Mouse (Mus musculus) layer of hippocampus, adult 18-20 months (tissue): ENCODE measurements around the gene Rad54l2. TPM values are rescaled to one million over a fixed set of nuclear protein-coding genes. Genes with fewer than 3 reads are reported as not detected.

Experiments used
- DNase-seq, 2 experiments: peaks; one replicate each; pipeline ENCODE4 v3.0.0; 2022; ENCODE audit warnings: low spot score in 2 of 2
- total RNA-seq, 2 experiments: library from RNA; stranded (reverse); gene quantifications; 2 replicates each; pipeline ENCODE4 v1.2.3; 2021

Gene Rad54l2
- total RNA-seq, 2 experiments from 2014 or later: 15.4 to 16.6 TPM

DNA sequence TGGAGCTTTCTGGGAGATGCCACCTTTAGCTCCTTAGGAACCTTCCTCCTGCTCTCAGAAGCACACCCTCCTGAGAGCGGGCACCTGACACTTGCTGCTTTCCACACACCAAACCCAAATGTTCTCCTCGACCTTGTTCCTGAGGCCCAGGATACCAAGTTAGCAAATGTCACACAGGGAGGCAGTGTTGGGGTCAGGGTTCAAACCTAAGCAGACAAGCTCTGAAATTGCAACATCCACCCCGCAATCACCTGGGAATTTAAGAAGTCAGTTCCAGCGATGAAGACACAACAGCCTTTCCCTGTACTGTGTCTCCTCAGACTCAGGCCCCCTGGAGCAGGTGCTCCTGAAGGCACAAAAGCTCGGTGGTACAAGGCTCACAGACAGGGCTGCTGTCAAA, 111.3 kb downstream of the Rad54l2 start:
- DNase-seq: no peak

GRCm38 (mm10) chr9:106676571-106676970, 112.4 kb downstream of the Rad54l2 start:
- DNase-seq: no peak

- peak in 1 of 2 experiments; percentile 54 for DNase-seq
These were observed 113.0 kb downstream of the Rad54l2 start for GRCm38 (mm10) chr9:106675965-106676364.

GRCm38 (mm10) chr9:106675480-106675879, 113.5 kb downstream of the Rad54l2 start:
- peak; percentile 68 to 93 for DNase-seq

GRCm38 (mm10) chr9:106673860-106674259, 115.1 kb downstream of the Rad54l2 start:
- no peak for DNase-seq

GRCm38 (mm10) chr9:106664856-106665255, 124.1 kb downstream of the Rad54l2 start:
- no peak for DNase-seq

GRCm38 (mm10) chr9:106664433-106664832, 124.6 kb downstream of the Rad54l2 start:
- peak; percentile 73 to 81 for DNase-seq

GRCm38 (mm10) chr9:106663200-106663599, 125.8 kb downstream of the Rad54l2 start:
- DNase-seq: no peak

DNA sequence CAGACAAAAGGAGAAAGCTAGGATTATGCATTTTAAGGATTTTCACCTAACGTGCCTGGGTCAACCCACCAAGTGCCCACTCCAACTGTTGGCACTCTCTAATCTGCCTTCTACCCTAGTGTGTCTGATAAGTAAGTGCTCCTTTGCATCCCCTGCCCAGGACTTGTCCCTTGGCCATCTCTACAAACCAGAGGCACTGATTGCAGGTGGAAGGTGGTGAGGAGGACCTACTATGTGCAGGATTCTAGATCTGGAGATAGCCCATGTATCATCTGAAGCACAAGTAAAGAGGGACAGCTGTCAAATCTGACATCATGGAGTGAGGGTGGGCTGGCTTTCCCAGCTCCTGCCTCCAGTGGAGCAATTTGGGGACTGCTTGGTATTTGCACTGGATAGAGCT, 129.1 kb downstream of the Rad54l2 start:
- DNase-seq: no peak

DNA sequence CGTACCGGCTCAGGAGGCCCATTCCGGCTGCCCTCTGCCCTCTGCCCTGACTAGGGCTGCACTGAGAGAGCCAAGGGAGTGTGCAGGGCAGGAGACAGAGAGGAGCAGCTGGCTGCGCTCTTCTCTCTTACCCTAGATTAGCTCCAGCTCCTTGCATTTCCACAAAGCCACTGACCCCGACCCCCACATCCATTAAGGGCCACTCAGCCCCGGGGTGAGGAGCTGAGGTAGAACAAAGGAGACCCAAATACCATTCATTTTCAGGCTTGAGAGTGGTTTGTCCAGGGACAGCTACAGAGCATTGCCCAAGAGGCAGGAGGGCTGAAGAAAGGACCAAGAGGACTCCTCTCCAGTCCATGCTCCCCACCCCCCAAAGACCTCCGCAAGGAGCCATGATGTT, 129.6 kb downstream of the Rad54l2 start:
- DNase-seq: no peak

GRCm38 (mm10) chr9:106657592-106657991, 131.4 kb downstream of the Rad54l2 start:
- DNase-seq: peak in 1 of 2 experiments; percentile 21

- DNase-seq: no peak
These were observed 132.2 kb downstream of the Rad54l2 start for GRCm38 (mm10) chr9:106656820-106657219.

DNA sequence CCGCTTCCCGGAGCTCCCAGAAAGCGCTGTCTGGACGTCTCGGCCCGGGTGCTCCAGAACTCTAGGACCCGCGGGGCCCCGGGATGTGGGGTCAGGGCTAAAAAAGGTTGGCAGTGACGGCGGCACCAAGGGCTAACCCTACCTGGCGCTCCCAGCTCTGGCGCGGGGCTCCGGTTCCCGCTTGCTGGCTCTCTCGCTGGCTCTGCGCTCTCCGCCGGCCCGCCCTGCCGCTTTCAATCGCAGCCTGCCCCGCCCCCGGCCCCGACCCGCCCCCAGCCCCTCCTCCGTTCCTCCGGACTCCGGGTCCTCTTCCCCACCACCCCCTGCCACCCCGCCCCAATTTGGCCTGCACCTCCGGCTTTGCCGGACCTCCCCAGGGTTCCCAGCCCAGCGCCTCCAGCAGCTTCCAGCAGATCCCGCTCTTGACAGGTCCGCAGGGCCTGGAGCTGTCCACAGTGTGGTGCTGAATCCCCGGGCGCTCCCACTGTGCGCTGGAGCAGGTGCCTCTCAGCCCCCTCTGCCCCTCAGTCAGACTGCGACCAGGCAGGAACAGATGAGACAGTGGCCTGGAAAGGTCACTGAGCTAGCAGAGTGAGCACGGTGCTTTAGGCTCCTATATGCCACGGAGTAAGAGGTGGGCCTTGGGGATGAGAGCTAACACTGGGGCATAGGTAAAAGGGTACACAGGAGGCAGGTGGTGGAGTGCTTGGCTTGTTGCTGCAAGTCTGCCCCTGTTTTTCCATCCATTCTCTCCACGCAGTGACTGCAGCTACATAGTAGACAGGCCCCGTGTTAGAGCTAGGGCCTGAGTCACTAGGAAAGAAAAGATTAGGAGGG, 132.9 kb downstream of the Rad54l2 start, which contains the start of gene Grm2:
TSS of gene Grm2 (minus strand) at position 199 of the 837 bp plus-strand sequence.
- DNase-seq: no peak

GRCm38 (mm10) chr9:106652720-106653119, 136.3 kb downstream of the Rad54l2 start:
- DNase-seq: peak in 1 of 2 experiments; percentile 57

DNA sequence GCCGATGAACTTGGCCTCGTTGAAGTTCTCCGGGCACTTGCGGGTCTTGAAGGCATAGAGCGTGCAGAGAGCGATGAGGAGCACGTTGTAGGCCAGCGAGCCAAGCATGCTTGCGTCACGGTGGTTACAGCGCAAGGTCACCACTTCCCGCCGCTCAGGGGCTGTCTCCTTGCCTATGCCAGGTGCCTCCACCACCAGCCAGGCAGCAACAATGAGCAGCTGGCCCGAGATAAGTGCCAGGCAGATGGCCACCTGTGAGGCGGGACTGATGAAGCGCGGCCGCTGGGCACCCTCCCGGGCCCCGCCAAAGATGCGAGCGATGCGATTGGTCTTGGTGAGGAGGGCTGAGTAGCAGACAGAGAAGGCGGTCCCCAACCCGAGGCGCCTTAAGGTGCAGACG, 141.8 kb downstream of the Rad54l2 start:
- no peak for DNase-seq

DNA sequence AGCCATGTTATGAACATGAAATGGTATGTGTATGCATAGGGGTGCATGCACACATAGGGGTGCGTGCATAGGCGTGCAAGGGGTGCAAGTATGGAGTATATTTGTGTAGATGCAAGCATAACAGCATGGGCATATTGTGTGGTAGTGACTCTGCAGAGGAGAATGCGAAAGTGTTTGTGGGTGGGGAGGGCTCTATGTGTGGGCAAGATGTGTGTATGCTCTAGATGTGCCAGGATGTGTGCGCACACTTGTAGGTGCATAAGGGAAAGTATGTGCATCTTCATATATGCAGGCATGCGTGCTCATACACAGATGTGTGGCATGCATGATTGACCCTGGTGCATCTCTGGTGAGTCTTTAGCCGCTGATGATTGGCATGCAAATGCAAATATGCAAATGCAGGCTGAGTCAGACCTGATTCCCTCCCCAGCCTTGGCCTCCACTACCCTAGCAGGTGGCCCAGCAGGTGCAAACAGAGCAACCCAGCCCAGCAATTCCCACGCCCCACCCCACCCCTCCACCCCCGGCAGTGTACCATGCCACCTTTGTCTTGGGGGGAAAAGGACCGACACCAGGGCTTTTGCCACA, 143.2 kb downstream of the Rad54l2 start:
- DNase-seq: peak in 1 of 2 experiments; percentile 78

- no peak for DNase-seq
These were observed 145.2 kb downstream of the Rad54l2 start for GRCm38 (mm10) chr9:106643787-106644186.

- peak in 1 of 2 experiments; percentile 86 for DNase-seq
These were observed 145.9 kb downstream of the Rad54l2 start for GRCm38 (mm10) chr9:106643128-106643527.

- no peak for DNase-seq
These were observed 147.6 kb downstream of the Rad54l2 start for GRCm38 (mm10) chr9:106641346-106641745.

DNA sequence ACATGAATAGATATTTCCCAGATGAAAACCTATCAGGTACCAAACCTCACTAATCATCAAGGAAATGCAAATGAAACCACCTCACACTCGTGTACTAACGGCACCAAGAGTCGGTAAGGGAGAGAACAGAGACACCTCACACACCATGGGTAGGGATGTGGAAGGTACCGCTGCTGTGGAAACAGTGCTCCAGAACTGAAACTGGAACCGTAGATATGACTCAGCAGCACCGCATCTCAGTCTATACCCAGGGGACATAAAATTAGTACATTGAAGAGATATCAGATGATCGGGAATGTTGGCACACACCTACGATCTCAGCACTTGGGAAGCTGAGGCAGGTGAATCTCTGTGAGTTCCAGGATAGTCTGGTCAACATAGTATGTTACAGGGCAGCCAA, 150.8 kb downstream of the Rad54l2 start:
- no peak for DNase-seq
